Mouse (Mus musculus) intestine, postnatal 0 days (tissue): ENCODE data around the gene Mob3b. TPM values are rescaled to one million over a fixed set of nuclear protein-coding genes. Genes with fewer than 3 reads are reported as not detected.
A peak's percentile ranks its signal among the peaks of the same experiment; 100 is the strongest.

Experiments used
- ATAC-seq: fragments of 200-750 bp; cut with Nextera tagmentation; 2 replicates; pipeline ENCODE4 v1.8.0; 2017; ENCODE audit warnings: mild to moderate bottlenecking, moderate TSS enrichment, moderate library complexity
- H3K27ac ChIP-seq: fragments of 300-500 bp; sonication (generic); 2 replicates; pipeline ENCODE4 v1.5.1; 2014; ENCODE audit warnings: mild to moderate bottlenecking, low read depth, low read length, moderate library complexity
- H3K27me3 ChIP-seq: fragments of 300-500 bp; sonication (generic); replicated peaks from 2 replicates; pipeline ENCODE4 v1.6.1; 2014; ENCODE audit warnings: low read length, mixed read lengths; ENCODE audit not compliant: control insufficient read depth, insufficient read depth
- H3K36me3 ChIP-seq: fragments of 300-500 bp; sonication (generic); 2 replicates; pipeline ENCODE4 v1.6.1; 2014; ENCODE audit warnings: mild to moderate bottlenecking, moderate library complexity; ENCODE audit not compliant: control insufficient read depth, insufficient read depth
- H3K4me1 ChIP-seq: fragments of 300-500 bp; sonication (generic); replicated peaks from 2 replicates; pipeline ENCODE4 v1.6.1; 2014; ENCODE audit warnings: antibody characterized with exemption, low read length, mixed read lengths; ENCODE audit not compliant: control insufficient read depth, insufficient read depth
- H3K4me2 ChIP-seq: fragments of 300-500 bp; sonication (generic); replicated peaks from 2 replicates; pipeline ENCODE4 v1.6.1; 2014; ENCODE audit warnings: low read depth, mild to moderate bottlenecking, moderate library complexity
- H3K4me3 ChIP-seq: fragments of 300-500 bp; sonication (generic); 2 replicates; pipeline ENCODE4 v1.5.1; 2014; ENCODE audit warnings: low read depth, low read length
- H3K9ac ChIP-seq: fragments of 300-500 bp; sonication (generic); 2 replicates; pipeline ENCODE4 v1.6.1; 2014; ENCODE audit warnings: mild to moderate bottlenecking, low read depth, low read length
- H3K9me3 ChIP-seq: fragments of 300-500 bp; sonication (generic); 2 replicates; pipeline ENCODE4 v1.6.1; 2016; ENCODE audit warnings: mixed run types; ENCODE audit not compliant: control insufficient read depth
- CTCF ChIP-seq: sonication (generic); IDR thresholded peaks from 2 replicates; pipeline ENCODE4 v1.5.1; 2016; ENCODE audit warnings: low read depth, mild to moderate bottlenecking, control low read depth, antibody characterized with exemption, moderate library complexity
- WGBS: fragments of 180-500 bp; shearing (Covaris S2); extraction: QIAGEN DNeasy Blood & Tissue Kit; methylation state at CpG from one replicate; pipeline ENCODE4 v1.1.7; 2014; 5-methylcytosine and 5-hydroxymethylcytosine counted together
- polyA plus RNA-seq: library from polyadenylated mRNA; unstranded; fragments of >200 nt; fragmentation: Nextera tagmentation; extraction: Ambion mirVana; gene quantifications from 2 replicates; pipeline ENCODE4 v1.2.1, GENCODE M21; 2015

The Mob3b gene
- polyA plus RNA-seq, 1 experiment from 2014 or later = 21.0 TPM

GRCm38 (mm10) chr4:35154051-35154450 is 3.2 kb downstream of the Mob3b start:
- H3K9me3 ChIP-seq = no peaks in the 10 kb centered on the region
- ATAC-seq = no peak
- no peak for TF ChIP-seq CTCF
- no peak overlapping the region for H3K27ac ChIP-seq
- no peaks in the 10 kb centered on the region for H3K36me3 ChIP-seq
- no peaks in the 10 kb centered on the region for H3K27me3 ChIP-seq
- 0 out of 2 replicates have a peak, but pooled peaks cover 7% of the 10 kb centered on the region for H3K4me1 ChIP-seq
- H3K4me3 ChIP-seq = no peak overlapping the region
- WGBS = 27% methylated on average over 3 of the region's 3 CpGs
- H3K4me2 ChIP-seq = peak overlapping the region; percentile 87; the same call in 1 of the 2 replicates
- H3K9ac ChIP-seq = no peak overlapping the region

- Histone ChIP-seq H3K27ac (no peak within 1 kb of the TSS), H3K9ac (no peak within 1 kb of the TSS), H3K4me3 (no peak within 1 kb of the TSS), H3K4me2 (no peak within 1 kb of the TSS), H3K27me3 (no peaks in the 10 kb centered on the region), H3K4me1 (0 out of 2 replicates have a peak, but pooled peaks cover 7% of the 10 kb centered on the region), H3K36me3 (no peaks in the 10 kb centered on the region), H3K9me3 (no peaks in the 10 kb centered on the region)
- no peak for TF ChIP-seq CTCF
- no peak for ATAC-seq
- WGBS = 77% methylated on average over 4 of the region's 4 CpGs
These were observed 5.5 kb downstream of the Mob3b start, which contains the start of gene Ifnk for GRCm38 (mm10) chr4:35151756-35152155. Ifnk (plus strand) TSS chr4:35152056.

DNA sequence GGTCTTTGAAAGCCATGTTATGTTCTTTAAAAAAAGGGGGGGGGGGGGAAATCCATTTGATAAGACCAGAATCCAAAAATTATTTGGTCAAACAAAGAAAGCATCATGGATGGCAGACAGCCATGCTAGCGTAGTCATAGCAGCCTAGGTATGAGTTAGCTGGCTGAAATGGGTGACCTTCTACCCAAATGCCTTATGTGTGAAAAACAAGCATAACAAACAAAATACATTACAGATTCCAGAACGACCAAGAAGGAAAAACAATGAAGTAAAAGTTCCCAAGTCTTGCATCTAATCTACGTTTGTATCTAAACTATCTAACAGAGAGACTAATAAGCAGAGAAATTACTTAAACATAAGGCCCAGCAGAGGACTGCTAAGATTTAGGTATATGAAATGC is 6.6 kb downstream of the Mob3b start:
- no peak overlapping the region for H3K4me2 ChIP-seq
- ATAC-seq = no peak
- H3K36me3 ChIP-seq = no peaks in the 10 kb centered on the region
- H3K27ac ChIP-seq = no peak overlapping the region
- no peaks in the 10 kb centered on the region for H3K9me3 ChIP-seq
- no peak for TF ChIP-seq CTCF
- H3K9ac ChIP-seq = no peak overlapping the region
- no peak overlapping the region for H3K4me3 ChIP-seq
- H3K27me3 ChIP-seq = no peaks in the 10 kb centered on the region
- H3K4me1 ChIP-seq = 0 out of 2 replicates have a peak, but pooled peaks cover 7% of the 10 kb centered on the region
- 74% methylated on average over 3 of the region's 3 CpGs for WGBS

DNA sequence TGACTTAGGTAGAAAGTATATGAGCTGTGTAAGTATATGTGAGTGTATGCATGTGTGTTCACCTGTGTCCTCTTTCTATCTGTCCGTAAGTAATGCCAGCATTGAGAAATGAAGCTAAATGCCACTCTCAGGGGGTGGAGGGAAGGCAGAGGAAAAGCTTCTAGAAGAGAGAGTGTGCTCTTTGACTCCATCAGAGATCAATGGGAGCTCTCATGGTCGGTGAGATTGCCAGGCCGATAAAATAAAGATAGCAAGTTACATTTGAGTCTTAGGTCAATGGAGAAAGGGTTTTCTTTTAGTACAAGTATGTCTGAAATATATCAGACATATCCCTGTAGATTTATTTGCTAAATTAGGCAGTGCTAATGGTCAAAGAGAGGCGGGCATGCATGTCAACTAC is 9.0 kb downstream of the Mob3b start:
- Histone ChIP-seq H3K27me3 (no peaks in the 10 kb centered on the region), H3K27ac (no peak overlapping the region), H3K9ac (no peak overlapping the region), H3K36me3 (no peaks in the 10 kb centered on the region), H3K4me2 (no peak overlapping the region), H3K4me3 (no peak overlapping the region), H3K4me1 (no peaks in the 10 kb centered on the region), H3K9me3 (no peaks in the 10 kb centered on the region)
- no peak for TF ChIP-seq CTCF
- 70% methylated on average over 4 of the region's 4 CpGs for WGBS
- ATAC-seq = no peak

DNA sequence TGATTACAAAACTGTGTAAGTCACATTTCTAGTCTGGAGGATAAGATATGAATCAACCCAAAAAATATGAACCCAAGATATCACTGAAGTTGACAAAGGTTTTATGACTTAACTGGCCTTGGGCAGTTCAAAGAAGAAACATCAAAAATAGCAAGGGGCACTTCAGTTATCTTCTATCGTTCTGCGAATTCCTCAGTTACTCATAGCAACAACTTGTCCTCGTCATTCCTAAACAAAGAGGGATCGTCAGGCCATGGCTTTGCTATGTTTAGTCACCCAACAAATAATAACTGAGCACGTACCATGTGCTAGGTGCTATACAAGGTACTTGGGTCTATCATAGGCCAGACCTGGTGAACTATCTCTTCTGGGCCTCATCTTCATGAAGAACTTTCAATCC is 10.7 kb downstream of the Mob3b start:
- Histone ChIP-seq H3K4me2 (no peak overlapping the region), H3K36me3 (no peaks in the 10 kb centered on the region), H3K27me3 (no peaks in the 10 kb centered on the region), H3K4me1 (no peaks in the 10 kb centered on the region), H3K9me3 (no peaks in the 10 kb centered on the region), H3K9ac (no peak overlapping the region), H3K4me3 (no peak overlapping the region), H3K27ac (no peak overlapping the region)
- TF ChIP-seq CTCF = no peak
- ATAC-seq = no peak
- 49% methylated on average over 5 of the region's 5 CpGs for WGBS

GRCm38 (mm10) chr4:35145726-35146125 is 11.6 kb downstream of the Mob3b start:
- Histone ChIP-seq H3K9ac (no peak overlapping the region), H3K4me3 (no peak overlapping the region), H3K27me3 (no peaks in the 10 kb centered on the region), H3K36me3 (no peaks in the 10 kb centered on the region), H3K4me1 (no peaks in the 10 kb centered on the region), H3K27ac (no peak overlapping the region; the same call in 1 of the 2 replicates), H3K9me3 (no peaks in the 10 kb centered on the region), H3K4me2 (no peak overlapping the region)
- ATAC-seq = no peak
- TF ChIP-seq CTCF = no peak
- 56% methylated on average over 10 of the region's 10 CpGs for WGBS

- no peaks in the 10 kb centered on the region for H3K9me3 ChIP-seq
- ATAC-seq = no peak
- no peak overlapping the region; the same call in 1 of the 2 replicates for H3K4me2 ChIP-seq
- no peak for TF ChIP-seq CTCF
- H3K4me1 ChIP-seq = no peaks in the 10 kb centered on the region
- 72% methylated on average over 12 of the region's 12 CpGs for WGBS
- H3K4me3 ChIP-seq = no peak overlapping the region
- H3K27me3 ChIP-seq = no peaks in the 10 kb centered on the region
- H3K27ac ChIP-seq = no peak overlapping the region
- H3K36me3 ChIP-seq = no peaks in the 10 kb centered on the region
- no peak overlapping the region for H3K9ac ChIP-seq
These were observed 13.7 kb downstream of the Mob3b start for GRCm38 (mm10) chr4:35143472-35144102.
